Mouse (Mus musculus): ENCODE data around the gene Olfr1140. TPM values are rescaled to one million over a fixed set of nuclear protein-coding genes. Genes with fewer than 3 reads are reported as not detected.

Olfr1140 gene
- not detected for total RNA-seq (2021)
- long read RNA-seq, experiment 1: 0 reads
- long read RNA-seq, experiment 2: 0 reads

GRCm38 (mm10) chr2:87743452-87743851 lies at the start of gene Olfr1140:
Gene Olfr1140, plus strand, starts transcription at chr2:87743752.
- DNase-seq: no peak
- intact Hi-C loops (cut with DNase I; ENCODE audit: low total_unique reads): no loop called here

DNA sequence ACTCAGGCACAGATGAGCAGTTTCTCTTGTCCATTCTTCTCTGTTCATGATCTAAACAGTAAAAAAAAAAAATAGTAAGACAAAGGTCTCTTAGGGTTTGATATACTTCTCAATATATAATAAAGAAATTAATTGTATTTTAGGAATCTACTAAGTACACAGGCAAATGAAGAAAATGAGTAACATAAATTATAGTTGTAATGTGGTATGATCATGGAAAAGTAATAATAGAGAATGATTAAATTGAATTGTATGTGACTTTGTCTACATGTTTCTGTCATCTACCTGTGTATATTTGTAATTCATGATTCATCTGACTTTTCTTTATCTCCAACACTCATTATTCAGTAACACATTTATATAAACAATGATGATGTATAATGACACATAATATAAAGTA lies 49.7 kb upstream of the Olfr1140 start, which contains the start of gene Olfr1136:
TSS of gene Olfr1136 (minus strand) at position 101 of the 400 bp plus-strand sequence.
- no peak for DNase-seq

GRCm38 (mm10) chr2:87713079-87713478 lies 30.5 kb upstream of the Olfr1140 start, which contains the start of gene Olfr1137:
Gene Olfr1137, minus strand, starts transcription at chr2:87713179.
- intact Hi-C loops (cut with DNase I; ENCODE audit: low total_unique reads): no loop called here

More for the DNA sequence above, 49.7 kb upstream of the Olfr1140 start, which contains the start of gene Olfr1136:
- intact Hi-C loops (cut with DNase I; ENCODE audit: low total_unique reads): no loop called here

DNA sequence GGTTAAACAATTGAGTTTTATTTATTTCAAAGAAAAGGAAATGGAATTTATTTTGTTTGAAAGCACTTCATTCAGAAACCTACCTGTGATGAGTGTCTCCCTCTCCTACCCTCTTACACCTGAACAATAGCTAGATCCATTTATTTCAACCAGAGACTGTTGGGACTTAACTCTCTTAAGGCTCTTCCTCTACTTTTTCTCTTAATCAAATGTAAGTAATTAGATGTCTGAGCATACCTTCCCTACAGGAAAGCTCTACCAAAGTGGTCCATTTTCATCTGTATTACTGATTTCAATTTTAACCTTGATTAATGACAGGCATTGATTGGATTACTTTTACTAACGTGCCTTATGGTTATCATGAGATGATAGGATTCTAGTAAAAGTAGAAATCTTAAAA lies 3.7 kb upstream of the Olfr1140 start, which contains the start of gene Olfr1138:
TSS of gene Olfr1138 (minus strand) at position 101 of the 400 bp plus-strand sequence.
- intact Hi-C loops (cut with DNase I; ENCODE audit: low total_unique reads): no loop called here
- DNase-seq: no peak

More at GRCm38 (mm10) chr2:87713079-87713478, 30.5 kb upstream of the Olfr1140 start, which contains the start of gene Olfr1137:
- DNase-seq: no peak

- DNase-seq: no peak
- intact Hi-C loops (cut with DNase I; ENCODE audit: low total_unique reads): no loop called here
Observed at GRCm38 (mm10) chr2:87753891-87754290, 10.3 kb downstream of the Olfr1140 start, which contains the start of gene Olfr1141. Gene Olfr1141, minus strand, starts transcription at chr2:87753991.

GRCm38 (mm10) chr2:87776143-87776542 lies 32.6 kb downstream of the Olfr1140 start:
- intact Hi-C loops (cut with DNase I; ENCODE audit: low total_unique reads): no loop called here
- DNase-seq: no peak

GRCm38 (mm10) chr2:87779183-87779582 lies 35.6 kb downstream of the Olfr1140 start, which contains the start of gene Olfr152:
Gene Olfr152, plus strand, starts transcription at chr2:87779483.
- intact Hi-C loops (cut with DNase I; ENCODE audit: low total_unique reads): no loop called here
- no peak for DNase-seq

Other genes starting within 250 kb of the Olfr1140 start
- gene Pramel7, start 246.7 kb upstream of the Olfr1140 start, total RNA-seq (2021): not detected
- not detected for gene Pramel6, start 237.2 kb upstream of the Olfr1140 start, total RNA-seq (2021)
- gene Olfr153, start 212.0 kb upstream of the Olfr1140 start, total RNA-seq (2021): not detected
- not detected for gene Olfr1128, start 198.2 kb upstream of the Olfr1140 start, total RNA-seq (2021)
- not detected for gene Olfr1129, start 169.8 kb upstream of the Olfr1140 start, total RNA-seq (2021)
- not detected for gene Olfr1130, start 137.5 kb upstream of the Olfr1140 start, total RNA-seq (2021)
- gene Olfr1131, start 116.6 kb upstream of the Olfr1140 start, total RNA-seq (2021): not detected
- gene Olfr1132, start 106.2 kb upstream of the Olfr1140 start, total RNA-seq (2021): not detected
- not detected for gene Olfr1133, start 96.4 kb upstream of the Olfr1140 start, total RNA-seq (2021)
- gene Olfr1134, start 85.3 kb upstream of the Olfr1140 start, total RNA-seq (2021): not detected
- not detected for gene Olfr1135, start 70.1 kb upstream of the Olfr1140 start, total RNA-seq (2021)
- gene Olfr1136, start 49.8 kb upstream of the Olfr1140 start, total RNA-seq (2021): not detected
- not detected for gene Olfr1137, start 30.6 kb upstream of the Olfr1140 start, total RNA-seq (2021)
- gene Olfr1138, start 3.8 kb upstream of the Olfr1140 start, total RNA-seq (2021): not detected
- not detected for gene Olfr1141, start 10.2 kb downstream of the Olfr1140 start, total RNA-seq (2021)
- not detected for gene Olfr152, start 35.7 kb downstream of the Olfr1140 start, total RNA-seq (2021)
- gene Olfr1143, start 56.8 kb downstream of the Olfr1140 start, total RNA-seq (2021): not detected
- not detected for gene Olfr1145, start 66.1 kb downstream of the Olfr1140 start, total RNA-seq (2021)
- gene Olfr1148, start 86.8 kb downstream of the Olfr1140 start, total RNA-seq (2021): not detected
- not detected for gene Olfr1150-ps1, start 100.2 kb downstream of the Olfr1140 start, total RNA-seq (2021)
- not detected for gene Olfr1151, start 112.1 kb downstream of the Olfr1140 start, total RNA-seq (2021)
- gene Olfr1152, start 122.7 kb downstream of the Olfr1140 start, total RNA-seq (2021): not detected
- gene Olfr1153, start 151.2 kb downstream of the Olfr1140 start, total RNA-seq (2021): not detected
- gene Olfr1154, start 161.4 kb downstream of the Olfr1140 start, total RNA-seq (2021): not detected
- not detected for gene Olfr1155, start 201.4 kb downstream of the Olfr1140 start, total RNA-seq (2021)
- gene Olfr1156, start 209.3 kb downstream of the Olfr1140 start, total RNA-seq (2021): not detected
- gene Olfr1157, start 224.5 kb downstream of the Olfr1140 start, total RNA-seq (2021): not detected
- gene Olfr74, start 230.9 kb downstream of the Olfr1140 start, total RNA-seq (2021): not detected
- not detected for gene Olfr1158, start 246.4 kb downstream of the Olfr1140 start, total RNA-seq (2021)